Mouse (Mus musculus) heart, postnatal 0 days (tissue): ENCODE measurements around the gene Cgnl1.
A peak's percentile ranks its signal among the peaks of the same experiment; 100 is the strongest.

ENCODE experiments used
- CTCF ChIP-seq: IDR thresholded peaks from 2 replicates; pipeline ENCODE4 v1.5.1; 2016; ENCODE audit warnings: antibody characterized with exemption, control low read depth, low read depth
- EP300 ChIP-seq: IDR thresholded peaks from 2 replicates; pipeline ENCODE4 v1.6.1; 2016; ENCODE audit warnings: antibody characterized with exemption, low read depth

DNA sequence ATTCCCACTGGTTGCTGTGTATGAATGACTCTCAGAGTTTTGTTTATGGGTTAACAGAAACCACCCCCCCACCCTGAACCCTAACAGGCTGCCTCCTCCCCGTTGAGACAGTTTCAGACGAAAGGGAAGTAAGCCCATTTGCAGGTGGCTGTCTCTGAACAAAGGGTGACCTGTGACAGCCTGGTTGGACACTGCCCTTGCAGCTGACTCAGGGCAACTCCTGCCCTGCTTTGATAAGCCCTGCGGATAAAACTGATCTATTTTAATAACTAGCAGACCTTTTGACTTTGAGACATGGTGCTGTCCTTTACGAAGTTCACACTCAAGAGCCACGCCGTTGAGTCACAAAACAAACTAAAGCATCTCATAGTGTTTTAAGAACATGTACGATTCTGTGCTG is 181.6 kb downstream of the Cgnl1 start:
- no peak for TF ChIP-seq CTCF
- TF ChIP-seq EP300 = peak; percentile 26; the same call in 1 of the 2 replicates
